Mouse (Mus musculus): ENCODE data around the gene Olfr710. TPM values are rescaled to one million over a fixed set of nuclear protein-coding genes. Genes with fewer than 3 reads are reported as not detected.
"Not testable (repeated sequence)": the region's sequence is repeated elsewhere in the genome, so short reads cannot be mapped to it uniquely, and the experiment has no call there.

Olfr710 gene
- not detected for polyA plus RNA-seq (2012; fragmentation: generic; extraction: Trizol)
- long read RNA-seq, experiment 1 = 0 reads
- long read RNA-seq, experiment 2 = 0 reads

- TF ChIP-seq MAX (IDR thresholded peaks at IDR 0.05) (no peak), CTCF (IDR thresholded peaks at IDR 0.05; ENCODE audit: control insufficient read depth, insufficient read depth, insufficient read length) (no peak), FOSL1 (IDR thresholded peaks at IDR 0.05; ENCODE audit: insufficient read depth, low read length, poor library complexity, severe bottlenecking) (no peak), CEBPB (IDR thresholded peaks at IDR 0.05; ENCODE audit: low read depth) (no peak), MYOG (IDR thresholded peaks at IDR 0.05; ENCODE audit: control insufficient read depth, extremely low read depth, insufficient read length) (no peak), MYOD1 (IDR thresholded peaks at IDR 0.05; ENCODE audit: control insufficient read depth, insufficient read length, low read depth) (no peak), USF1 (IDR thresholded peaks at IDR 0.05; ENCODE audit: low read depth) (no peak)
- Histone ChIP-seq H3K27me3 (ENCODE audit: control insufficient read depth, insufficient read depth, insufficient read length) (no peaks in the 10 kb centered on the region), H3K79me3 (ENCODE audit: low read depth) (no peaks in the 10 kb centered on the region), H3ac (ENCODE audit: control insufficient read depth, insufficient read length, low read depth) (no peak within 1 kb of the TSS), H3K79me2 (ENCODE audit: control insufficient read depth, insufficient read depth) (no peaks in the 10 kb centered on the region), H3K4me3 (ENCODE audit: insufficient read depth, poor library complexity, severe bottlenecking) (no peak within 1 kb of the TSS), H3K36me3 (ENCODE audit: control insufficient read depth, insufficient read depth) (no peaks in the 10 kb centered on the region)
These were observed at the start of gene Olfr710 for GRCm38 (mm10) chr7:106948212-106948611. Gene Olfr710, minus strand, starts transcription at chr7:106948312.

- Histone ChIP-seq H3K79me3 (ENCODE audit: low read depth) (no peaks in the 10 kb centered on the region), H3K36me3 (ENCODE audit: control insufficient read depth, insufficient read depth) (no peaks in the 10 kb centered on the region), H3K4me3 (ENCODE audit: insufficient read depth, poor library complexity, severe bottlenecking) (no peak overlapping the region), H3K79me2 (ENCODE audit: control insufficient read depth, insufficient read depth) (no peaks in the 10 kb centered on the region), H3ac (ENCODE audit: control insufficient read depth, insufficient read length, low read depth) (no peak overlapping the region), H3K27me3 (ENCODE audit: control insufficient read depth, insufficient read depth, insufficient read length) (no peaks in the 10 kb centered on the region)
- TF ChIP-seq MAX (IDR thresholded peaks at IDR 0.05) = no peak
- TF ChIP-seq FOSL1 (IDR thresholded peaks at IDR 0.05; ENCODE audit: insufficient read depth, low read length, poor library complexity, severe bottlenecking) = no peak
- TF ChIP-seq MYOG (IDR thresholded peaks at IDR 0.05; ENCODE audit: control insufficient read depth, extremely low read depth, insufficient read length) = no peak
- TF ChIP-seq CEBPB (IDR thresholded peaks at IDR 0.05; ENCODE audit: low read depth) = no peak
- TF ChIP-seq MYOD1 (IDR thresholded peaks at IDR 0.05; ENCODE audit: control insufficient read depth, insufficient read length, low read depth) = no peak
- TF ChIP-seq CTCF (IDR thresholded peaks at IDR 0.05; ENCODE audit: control insufficient read depth, insufficient read depth, insufficient read length) = no peak
- TF ChIP-seq USF1 (IDR thresholded peaks at IDR 0.05; ENCODE audit: low read depth) = no peak
These were observed 37.1 kb upstream of the Olfr710 start for GRCm38 (mm10) chr7:106985236-106985635.

GRCm38 (mm10) chr7:106975353-106975752, 27.2 kb upstream of the Olfr710 start, which contains the start of gene Olfr711:
Gene Olfr711, minus strand, starts transcription at chr7:106975453.
- no peaks in the 10 kb centered on the region for H3K79me2 ChIP-seq (ENCODE audit: control insufficient read depth, insufficient read depth)
- H3K79me3 ChIP-seq (ENCODE audit: low read depth) = no peaks in the 10 kb centered on the region
- H3K4me3 ChIP-seq (ENCODE audit: insufficient read depth, poor library complexity, severe bottlenecking) = no peak within 1 kb of the TSS
- no peak for TF ChIP-seq FOSL1 (IDR thresholded peaks at IDR 0.05; ENCODE audit: insufficient read depth, low read length, poor library complexity, severe bottlenecking)
- no peak for TF ChIP-seq USF1 (IDR thresholded peaks at IDR 0.05; ENCODE audit: low read depth)
- TF ChIP-seq MYOD1 (IDR thresholded peaks at IDR 0.05; ENCODE audit: control insufficient read depth, insufficient read length, low read depth) = no peak
- TF ChIP-seq MYOG (IDR thresholded peaks at IDR 0.05; ENCODE audit: control insufficient read depth, extremely low read depth, insufficient read length) = no peak
- TF ChIP-seq MAX (IDR thresholded peaks at IDR 0.05) = no peak
- no peak for TF ChIP-seq CTCF (IDR thresholded peaks at IDR 0.05; ENCODE audit: control insufficient read depth, insufficient read depth, insufficient read length)
- no peak for TF ChIP-seq CEBPB (IDR thresholded peaks at IDR 0.05; ENCODE audit: low read depth)
- no peaks in the 10 kb centered on the region for H3K36me3 ChIP-seq (ENCODE audit: control insufficient read depth, insufficient read depth)
- H3K27me3 ChIP-seq (ENCODE audit: control insufficient read depth, insufficient read depth, insufficient read length) = no peaks in the 10 kb centered on the region
- H3ac ChIP-seq (ENCODE audit: control insufficient read depth, insufficient read length, low read depth) = no peak within 1 kb of the TSS

GRCm38 (mm10) chr7:106967503-106967902, 19.4 kb upstream of the Olfr710 start:
- not testable (repeated sequence) for H3K27me3 ChIP-seq (ENCODE audit: control insufficient read depth, insufficient read depth, insufficient read length); H3K4me3 ChIP-seq (ENCODE audit: insufficient read depth, poor library complexity, severe bottlenecking); H3K79me3 ChIP-seq (ENCODE audit: low read depth); H3K79me2 ChIP-seq (ENCODE audit: control insufficient read depth, insufficient read depth); H3K36me3 ChIP-seq (ENCODE audit: control insufficient read depth, insufficient read depth); H3ac ChIP-seq (ENCODE audit: control insufficient read depth, insufficient read length, low read depth)

GRCm38 (mm10) chr7:106963837-106964236, 15.7 kb upstream of the Olfr710 start, which contains the start of gene Olfr6:
Gene Olfr6, minus strand, starts transcription at chr7:106963937.
- no peaks in the 10 kb centered on the region for H3K79me3 ChIP-seq (ENCODE audit: low read depth)
- TF ChIP-seq USF1 (IDR thresholded peaks at IDR 0.05; ENCODE audit: low read depth) (no peak), MYOD1 (IDR thresholded peaks at IDR 0.05; ENCODE audit: control insufficient read depth, insufficient read length, low read depth) (no peak), MAX (IDR thresholded peaks at IDR 0.05) (no peak), CTCF (IDR thresholded peaks at IDR 0.05; ENCODE audit: control insufficient read depth, insufficient read depth, insufficient read length) (no peak), FOSL1 (IDR thresholded peaks at IDR 0.05; ENCODE audit: insufficient read depth, low read length, poor library complexity, severe bottlenecking) (no peak), CEBPB (IDR thresholded peaks at IDR 0.05; ENCODE audit: low read depth) (no peak), MYOG (IDR thresholded peaks at IDR 0.05; ENCODE audit: control insufficient read depth, extremely low read depth, insufficient read length) (no peak)
- H3K4me3 ChIP-seq (ENCODE audit: insufficient read depth, poor library complexity, severe bottlenecking) = no peak within 1 kb of the TSS
- no peak within 1 kb of the TSS for H3ac ChIP-seq (ENCODE audit: control insufficient read depth, insufficient read length, low read depth)
- H3K27me3 ChIP-seq (ENCODE audit: control insufficient read depth, insufficient read depth, insufficient read length) = no peaks in the 10 kb centered on the region
- H3K79me2 ChIP-seq (ENCODE audit: control insufficient read depth, insufficient read depth) = no peaks in the 10 kb centered on the region
- no peaks in the 10 kb centered on the region for H3K36me3 ChIP-seq (ENCODE audit: control insufficient read depth, insufficient read depth)

GRCm38 (mm10) chr7:106932119-106932518, 16.0 kb downstream of the Olfr710 start, which contains the start of gene Olfr709-ps1:
Gene Olfr709-ps1, minus strand, starts transcription at chr7:106932219.
- Histone ChIP-seq H3K4me3 (ENCODE audit: insufficient read depth, poor library complexity, severe bottlenecking) (no peak within 1 kb of the TSS), H3K36me3 (ENCODE audit: control insufficient read depth, insufficient read depth) (no peaks in the 10 kb centered on the region), H3ac (ENCODE audit: control insufficient read depth, insufficient read length, low read depth) (no peak within 1 kb of the TSS), H3K27me3 (ENCODE audit: control insufficient read depth, insufficient read depth, insufficient read length) (no peaks in the 10 kb centered on the region), H3K79me3 (ENCODE audit: low read depth) (no peaks in the 10 kb centered on the region), H3K79me2 (ENCODE audit: control insufficient read depth, insufficient read depth) (no peaks in the 10 kb centered on the region)
- TF ChIP-seq FOSL1 (IDR thresholded peaks at IDR 0.05; ENCODE audit: insufficient read depth, low read length, poor library complexity, severe bottlenecking) = no peak
- TF ChIP-seq MAX (IDR thresholded peaks at IDR 0.05) = no peak
- TF ChIP-seq USF1 (IDR thresholded peaks at IDR 0.05; ENCODE audit: low read depth) = no peak
- no peak for TF ChIP-seq MYOG (IDR thresholded peaks at IDR 0.05; ENCODE audit: control insufficient read depth, extremely low read depth, insufficient read length)

GRCm38 (mm10) chr7:106920961-106921360, 27.2 kb downstream of the Olfr710 start:
- not testable (repeated sequence) for H3K79me2 ChIP-seq (ENCODE audit: control insufficient read depth, insufficient read depth); H3K79me3 ChIP-seq (ENCODE audit: low read depth); H3K27me3 ChIP-seq (ENCODE audit: control insufficient read depth, insufficient read depth, insufficient read length); H3K4me3 ChIP-seq (ENCODE audit: insufficient read depth, poor library complexity, severe bottlenecking); H3ac ChIP-seq (ENCODE audit: control insufficient read depth, insufficient read length, low read depth); H3K36me3 ChIP-seq (ENCODE audit: control insufficient read depth, insufficient read depth)
